Mouse (Mus musculus): ENCODE results near the gene Pabpc4. TPM values are rescaled to one million over a fixed set of nuclear protein-coding genes. Genes with fewer than 3 reads are reported as not detected.

Pabpc4 gene
- 36.8 and 41.2 TPM in 2 replicates for polyA plus RNA-seq (2015; fragmentation: Nextera tagmentation; extraction: Ambion mirVana)

DNA sequence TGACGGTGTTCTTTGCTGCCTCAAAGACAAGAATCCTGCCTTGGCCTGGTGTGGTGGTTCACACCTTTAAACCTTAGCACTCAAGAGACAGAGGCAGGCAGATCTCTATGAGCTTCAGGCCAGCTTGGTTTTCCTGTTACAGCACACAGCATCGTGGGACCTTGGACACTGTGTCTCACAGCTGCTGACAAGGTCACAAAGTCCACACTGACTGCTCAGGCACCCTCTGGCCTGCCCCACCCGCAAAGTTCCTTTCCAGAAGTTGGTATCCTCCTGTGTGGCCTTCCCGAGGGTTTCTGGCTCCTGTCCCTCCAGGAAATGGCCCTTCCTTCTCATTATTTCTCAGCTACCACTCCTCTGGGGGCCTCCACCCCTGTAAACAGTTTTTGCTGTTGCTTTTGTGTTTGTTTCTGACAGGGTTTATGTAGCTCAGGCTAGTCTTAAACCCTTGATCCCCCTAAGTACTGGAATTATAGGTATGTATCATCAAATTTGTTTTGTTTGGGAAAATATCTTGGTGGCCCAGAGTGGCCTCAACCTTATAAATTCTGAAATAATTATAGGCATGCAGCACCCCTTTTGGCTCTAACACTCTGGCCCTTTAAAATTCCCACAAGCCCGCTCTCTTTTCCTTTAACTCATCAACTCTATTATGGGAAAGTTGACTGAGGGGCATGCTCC, at the start of gene Pabpc4:
Gene Pabpc4, plus strand, starts transcription at position 631 of the 681 bp plus-strand sequence.
- Histone ChIP-seq H3K4me3 (no peak within 1 kb of the TSS), H3K4me1 (0 out of 2 replicates have a peak, but pooled peaks cover 3% of the 10 kb centered on the region), H3K4me2 (no peak within 1 kb of the TSS), H3K36me3 (no peaks in the 10 kb centered on the region), H3K27me3 (no peaks in the 10 kb centered on the region), H3K9ac (no peak within 1 kb of the TSS), H3K9me3 (no peaks in the 10 kb centered on the region), H3K27ac (no peak within 1 kb of the TSS)
- ATAC-seq (ENCODE audit: insufficient number of reproducible peaks, insufficient read depth, low FRiP score, low TSS enrichment, low read depth) = no peak
- WGBS = 70% methylated on average over 5 of the region's 5 CpGs

- H3K4me1 ChIP-seq = no peaks in the 10 kb centered on the region
- H3K9ac ChIP-seq = no peak overlapping the region
- no peak overlapping the region for H3K4me2 ChIP-seq
- no peak for ATAC-seq (ENCODE audit: insufficient number of reproducible peaks, insufficient read depth, low FRiP score, low TSS enrichment, low read depth)
- no peak overlapping the region for H3K27ac ChIP-seq
- peaks cover 14% of the 10 kb centered on the region; the same call in 1 of the 2 replicates for H3K27me3 ChIP-seq
- H3K36me3 ChIP-seq = no peaks in the 10 kb centered on the region
- WGBS = 92% methylated on average over 9 of the region's 9 CpGs
- H3K9me3 ChIP-seq = no peaks in the 10 kb centered on the region
- no peak overlapping the region for H3K4me3 ChIP-seq
Observed at GRCm38 (mm10) chr4:123213975-123214374, 48.2 kb upstream of the Pabpc4 start.

DNA sequence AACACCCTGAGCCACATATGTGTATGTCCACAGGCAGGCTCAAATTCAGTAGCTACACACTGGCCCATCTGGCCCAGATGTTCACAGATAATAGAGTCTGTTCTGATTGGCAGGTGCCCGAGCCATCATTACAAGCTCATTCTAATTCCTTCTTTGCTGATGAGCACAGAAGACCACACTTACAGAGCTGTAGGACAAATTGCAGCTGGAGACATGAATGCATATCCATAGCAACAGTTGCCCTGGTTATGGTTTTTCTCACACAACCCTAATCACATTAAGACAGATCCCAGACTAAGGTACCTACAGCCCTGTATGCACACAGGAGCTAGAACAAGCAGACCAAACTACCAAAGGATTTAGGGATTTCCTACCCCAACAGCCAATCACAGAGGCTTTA, 46.8 kb upstream of the Pabpc4 start:
- Histone ChIP-seq H3K4me2 (no peak overlapping the region), H3K36me3 (no peaks in the 10 kb centered on the region), H3K27ac (no peak overlapping the region), H3K4me3 (no peak overlapping the region), H3K9ac (no peak overlapping the region), H3K4me1 (no peaks in the 10 kb centered on the region), H3K9me3 (no peaks in the 10 kb centered on the region), H3K27me3 (peaks cover 10% of the 10 kb centered on the region; the same call in 1 of the 2 replicates)
- 77% methylated on average over 1 of the region's 1 CpGs for WGBS
- ATAC-seq (ENCODE audit: insufficient number of reproducible peaks, insufficient read depth, low FRiP score, low TSS enrichment, low read depth) = no peak

DNA sequence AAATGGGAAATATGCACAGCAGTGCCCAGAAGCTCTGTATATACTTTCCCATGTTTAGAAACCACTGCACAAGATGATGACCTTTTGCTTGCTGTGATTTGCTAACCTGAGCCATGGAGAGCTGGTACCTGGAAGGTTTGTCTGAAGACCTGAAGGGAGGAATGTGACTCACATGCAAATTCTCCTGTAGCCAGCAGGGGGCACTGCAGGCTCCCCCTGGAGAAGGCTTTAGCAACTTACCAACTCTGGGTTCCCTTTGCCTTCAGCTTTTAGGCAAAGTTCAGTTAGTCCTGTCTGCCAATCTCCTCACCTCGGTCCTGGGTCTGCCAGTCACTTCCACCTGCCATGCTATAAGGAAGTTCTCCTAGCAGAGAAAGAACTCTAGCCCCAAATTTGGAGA, 45.4 kb upstream of the Pabpc4 start:
- no peak for ATAC-seq (ENCODE audit: insufficient number of reproducible peaks, insufficient read depth, low FRiP score, low TSS enrichment, low read depth)
- H3K9ac ChIP-seq = no peak overlapping the region
- H3K4me1 ChIP-seq = no peaks in the 10 kb centered on the region
- no peaks in the 10 kb centered on the region for H3K9me3 ChIP-seq
- no peak overlapping the region for H3K27ac ChIP-seq
- no peak overlapping the region for H3K4me3 ChIP-seq
- 12% methylated on average over 1 of the region's 1 CpGs for WGBS
- no peaks in the 10 kb centered on the region for H3K36me3 ChIP-seq
- peaks cover 10% of the 10 kb centered on the region; the same call in 1 of the 2 replicates for H3K27me3 ChIP-seq
- H3K4me2 ChIP-seq = no peak overlapping the region

DNA sequence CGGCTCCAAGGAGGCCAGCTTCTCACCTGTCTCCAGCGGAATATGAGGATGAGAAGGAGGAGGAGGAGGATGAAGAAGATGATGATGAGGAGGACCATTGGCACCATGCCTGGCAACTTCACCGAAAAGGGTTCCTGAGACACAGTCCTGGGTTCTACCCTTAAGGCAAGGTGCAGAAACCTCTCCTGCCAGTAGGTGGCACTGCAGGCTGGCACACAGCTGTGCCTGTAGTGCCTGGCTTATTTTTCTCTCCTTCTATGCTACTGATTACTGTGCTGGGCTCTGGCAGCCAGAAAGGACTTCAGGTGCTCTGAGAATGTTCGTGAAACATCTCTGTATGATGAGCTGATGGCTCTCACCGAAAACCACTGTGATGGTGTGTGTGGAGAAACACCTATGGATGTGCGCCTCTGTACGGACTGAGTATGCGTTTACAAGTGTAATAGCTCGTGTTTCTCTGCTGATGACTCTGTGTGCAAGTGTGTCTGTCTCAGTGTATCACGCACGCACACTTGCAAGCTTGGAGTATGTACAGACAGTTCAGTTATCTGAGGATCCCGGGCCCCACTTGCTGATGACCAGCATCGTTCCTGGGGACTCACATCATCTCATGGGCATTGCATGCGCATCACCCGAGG, 42.3 kb upstream of the Pabpc4 start:
- H3K4me1 ChIP-seq = no peaks in the 10 kb centered on the region
- WGBS = 67% methylated on average over 15 of the region's 15 CpGs
- H3K4me2 ChIP-seq = no peak overlapping the region
- no peak overlapping the region for H3K4me3 ChIP-seq
- H3K36me3 ChIP-seq = no peaks in the 10 kb centered on the region
- H3K9me3 ChIP-seq = no peaks in the 10 kb centered on the region
- peaks cover 10% of the 10 kb centered on the region; the same call in 1 of the 2 replicates for H3K27me3 ChIP-seq
- ATAC-seq (ENCODE audit: insufficient number of reproducible peaks, insufficient read depth, low FRiP score, low TSS enrichment, low read depth) = peak; percentile 73; the same call in 1 of the 2 replicates
- no peak overlapping the region for H3K9ac ChIP-seq
- H3K27ac ChIP-seq = no peak overlapping the region

DNA sequence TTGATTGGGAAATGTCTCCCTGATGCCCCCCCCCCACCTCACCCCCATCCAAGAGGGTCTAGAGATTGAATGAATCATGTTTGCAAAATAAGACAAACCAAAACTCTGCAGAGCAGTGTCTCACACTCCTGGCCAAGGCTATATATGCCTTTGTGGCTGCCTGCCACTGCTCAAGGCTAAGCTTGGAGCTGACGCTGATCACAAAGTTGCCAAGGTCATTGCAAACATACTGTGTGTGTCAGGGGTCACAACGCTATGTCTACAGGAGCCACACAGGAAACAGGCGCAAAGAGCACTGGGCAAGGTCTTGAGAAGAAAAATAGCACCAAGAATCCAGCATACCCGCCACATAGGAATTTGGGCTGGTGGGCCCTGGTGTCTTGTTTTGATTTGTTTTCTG, 41.5 kb upstream of the Pabpc4 start:
- no peak overlapping the region for H3K27ac ChIP-seq
- no peaks in the 10 kb centered on the region for H3K9me3 ChIP-seq
- no peak overlapping the region for H3K4me3 ChIP-seq
- H3K36me3 ChIP-seq = no peaks in the 10 kb centered on the region
- ATAC-seq (ENCODE audit: insufficient number of reproducible peaks, insufficient read depth, low FRiP score, low TSS enrichment, low read depth) = no peak
- no peak overlapping the region for H3K4me2 ChIP-seq
- no peak overlapping the region for H3K9ac ChIP-seq
- H3K27me3 ChIP-seq = peaks cover 10% of the 10 kb centered on the region; the same call in 1 of the 2 replicates
- no peaks in the 10 kb centered on the region for H3K4me1 ChIP-seq
- 76% methylated on average over 4 of the region's 4 CpGs for WGBS

DNA sequence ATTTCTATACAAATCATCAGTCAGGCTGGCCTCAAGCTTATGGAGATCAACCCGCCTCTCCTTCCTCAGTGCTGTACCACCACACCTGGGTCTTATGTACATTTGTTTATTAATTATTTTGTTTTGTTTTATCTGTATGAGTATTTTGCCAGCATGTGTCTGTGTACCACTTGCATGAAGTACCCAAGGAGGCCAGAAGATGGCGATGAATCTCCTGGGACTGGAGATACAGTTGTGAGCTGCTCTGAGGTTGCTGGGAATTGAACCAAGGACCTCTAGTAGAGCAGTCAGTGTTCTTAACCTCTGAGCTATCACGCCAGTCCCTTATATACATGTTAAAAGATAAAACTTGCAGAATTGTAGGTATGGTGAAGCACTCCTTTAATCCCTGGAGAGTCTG, 38.8 kb upstream of the Pabpc4 start:
- 48% methylated on average over 3 of the region's 3 CpGs for WGBS
- no peak overlapping the region for H3K9ac ChIP-seq
- no peak overlapping the region for H3K27ac ChIP-seq
- H3K4me1 ChIP-seq = peaks cover 14% of the 10 kb centered on the region; the same call in 1 of the 2 replicates
- H3K9me3 ChIP-seq = no peaks in the 10 kb centered on the region
- H3K36me3 ChIP-seq = no peaks in the 10 kb centered on the region
- no peak for ATAC-seq (ENCODE audit: insufficient number of reproducible peaks, insufficient read depth, low FRiP score, low TSS enrichment, low read depth)
- peaks cover 3% of the 10 kb centered on the region; the same call in 1 of the 2 replicates for H3K27me3 ChIP-seq
- H3K4me3 ChIP-seq = no peak overlapping the region
- no peak overlapping the region for H3K4me2 ChIP-seq

DNA sequence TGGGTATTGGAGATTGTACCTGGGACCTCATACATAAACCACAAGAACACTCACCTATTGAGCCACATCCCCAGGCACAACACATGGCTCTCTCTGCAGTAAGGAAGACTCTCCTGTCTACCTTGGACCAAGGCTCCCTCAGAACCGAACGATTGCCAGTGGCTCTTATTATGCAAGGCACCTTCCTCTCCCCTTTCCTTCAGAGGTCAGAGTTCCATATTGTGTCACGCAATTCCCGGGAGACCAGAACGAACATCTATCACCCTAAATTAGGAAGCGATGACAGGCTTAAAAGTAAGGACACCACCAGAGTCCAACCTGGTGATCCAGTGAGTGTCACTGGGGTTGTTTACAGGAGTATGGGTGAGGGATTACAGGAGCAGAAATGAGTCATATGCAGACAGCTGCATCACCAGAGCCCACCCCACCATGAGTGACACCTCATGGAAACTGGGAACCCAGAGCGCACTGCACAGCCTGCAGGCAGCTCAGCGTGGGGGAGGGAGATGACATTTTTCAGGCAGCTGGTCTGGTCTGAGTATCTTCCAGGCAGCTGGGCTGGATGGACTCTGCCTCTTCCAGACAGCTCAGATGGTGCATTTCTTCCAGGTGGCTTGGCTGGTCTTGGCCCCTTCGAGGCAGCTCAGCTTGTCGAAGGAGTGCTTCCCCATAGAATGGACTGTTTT, 36.3 kb upstream of the Pabpc4 start:
- Histone ChIP-seq H3K9me3 (no peaks in the 10 kb centered on the region), H3K9ac (0 out of 2 replicates have a peak overlapping the region, but pooled peaks have one; percentile 32), H3K27me3 (no peaks in the 10 kb centered on the region), H3K4me3 (no peak overlapping the region), H3K36me3 (no peaks in the 10 kb centered on the region), H3K4me1 (peaks cover 16% of the 10 kb centered on the region; the same call in 1 of the 2 replicates), H3K27ac (no peak overlapping the region), H3K4me2 (no peak overlapping the region)
- no peak for ATAC-seq (ENCODE audit: insufficient number of reproducible peaks, insufficient read depth, low FRiP score, low TSS enrichment, low read depth)
- 64% methylated on average over 10 of the region's 10 CpGs for WGBS

DNA sequence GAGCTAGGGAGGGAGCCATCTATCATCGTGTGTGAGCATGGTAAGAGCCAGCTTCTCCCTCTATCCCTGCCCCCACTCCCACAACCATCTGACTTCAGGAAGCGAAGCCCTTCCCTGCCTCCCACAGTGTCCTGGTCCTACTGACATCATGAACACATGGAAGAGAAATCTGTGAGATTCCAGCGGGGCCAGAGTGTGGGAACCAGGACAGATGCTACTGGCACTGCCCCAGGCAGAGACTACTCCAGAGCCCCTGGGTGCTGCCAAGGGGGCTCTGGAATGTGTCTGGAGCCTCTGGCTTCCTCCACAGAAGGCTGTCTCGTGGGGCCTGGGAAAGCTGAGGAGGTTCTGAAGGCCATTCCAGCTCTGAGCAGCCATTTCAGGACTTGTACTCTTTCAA, 34.4 kb upstream of the Pabpc4 start:
- Histone ChIP-seq H3K36me3 (no peaks in the 10 kb centered on the region), H3K9ac (no peak overlapping the region), H3K27ac (no peak overlapping the region), H3K4me2 (no peak overlapping the region), H3K27me3 (peaks cover 9% of the 10 kb centered on the region), H3K9me3 (no peaks in the 10 kb centered on the region), H3K4me1 (peaks cover 16% of the 10 kb centered on the region; the same call in 1 of the 2 replicates), H3K4me3 (no peak overlapping the region)
- no peak for ATAC-seq (ENCODE audit: insufficient number of reproducible peaks, insufficient read depth, low FRiP score, low TSS enrichment, low read depth)
- WGBS = 35% methylated on average over 4 of the region's 4 CpGs

GRCm38 (mm10) chr4:123228270-123228669, 33.9 kb upstream of the Pabpc4 start:
- Histone ChIP-seq H3K36me3 (no peaks in the 10 kb centered on the region), H3K4me3 (no peak overlapping the region), H3K27ac (no peak overlapping the region), H3K4me1 (peaks cover 18% of the 10 kb centered on the region), H3K9ac (no peak overlapping the region), H3K27me3 (peaks cover 15% of the 10 kb centered on the region), H3K9me3 (no peaks in the 10 kb centered on the region), H3K4me2 (no peak overlapping the region)
- 17% methylated on average over 2 of the region's 2 CpGs for WGBS
- no peak for ATAC-seq (ENCODE audit: insufficient number of reproducible peaks, insufficient read depth, low FRiP score, low TSS enrichment, low read depth)

DNA sequence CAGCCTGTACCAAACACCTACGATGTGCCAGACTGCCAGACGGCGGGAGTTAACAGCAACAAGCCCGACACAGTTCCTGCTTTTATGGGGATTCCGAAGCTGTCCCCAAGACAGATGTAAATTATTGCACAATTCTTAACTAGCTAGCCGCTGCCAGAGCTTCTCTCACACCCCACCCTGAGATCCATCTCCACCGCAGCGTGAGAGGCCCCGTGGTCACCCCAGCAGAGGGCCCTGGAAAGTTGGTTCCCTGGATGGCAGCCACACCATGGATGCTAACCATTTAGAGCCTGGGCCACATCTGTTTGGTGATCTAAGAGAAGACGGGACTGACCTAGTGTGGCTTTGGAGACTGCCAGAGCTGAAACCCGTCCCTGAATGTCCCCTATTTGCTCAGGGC, 33.0 kb upstream of the Pabpc4 start:
- H3K27ac ChIP-seq = no peak overlapping the region
- WGBS = 78% methylated on average over 11 of the region's 11 CpGs
- H3K36me3 ChIP-seq = no peaks in the 10 kb centered on the region
- no peak overlapping the region for H3K4me3 ChIP-seq
- peaks cover 24% of the 10 kb centered on the region for H3K27me3 ChIP-seq
- no peak overlapping the region for H3K4me2 ChIP-seq
- ATAC-seq (ENCODE audit: insufficient number of reproducible peaks, insufficient read depth, low FRiP score, low TSS enrichment, low read depth) = no peak
- H3K9me3 ChIP-seq = no peaks in the 10 kb centered on the region
- peaks cover 26% of the 10 kb centered on the region for H3K4me1 ChIP-seq
- H3K9ac ChIP-seq = no peak overlapping the region

Measured in embryonic facial prominence, embryonic 13.5 days (tissue).